Mouse (Mus musculus): Measurements from ENCODE around the gene Tenm4.

GRCm38 (mm10) chr7:96655096-96655716 is 484.2 kb downstream of the Tenm4 start:
- TF ChIP-seq CTCF (IDR thresholded peaks at IDR 0.05; ENCODE audit: low read depth) (no peak), EP300 (IDR thresholded peaks at IDR 0.05; ENCODE audit: low read depth) (no peak)

Measured in heart, postnatal 0 days (tissue).